Mouse (Mus musculus): ENCODE measurements at regions not wholly inside any gene's neighbourhood (a gene's known extent, or its start where the extent isn't known, plus 50 kb on each side); places are given as distances from the start of the nearest gene placed in this dataset.

GRCm38 (mm10) chr2:115519974-115520373, 61.5 kb upstream of the BC052040 start:
- no peak for DNase-seq

GRCm38 (mm10) chr2:115520413-115521139, 60.9 kb upstream of the BC052040 start:
- DNase-seq = no peak

DNA sequence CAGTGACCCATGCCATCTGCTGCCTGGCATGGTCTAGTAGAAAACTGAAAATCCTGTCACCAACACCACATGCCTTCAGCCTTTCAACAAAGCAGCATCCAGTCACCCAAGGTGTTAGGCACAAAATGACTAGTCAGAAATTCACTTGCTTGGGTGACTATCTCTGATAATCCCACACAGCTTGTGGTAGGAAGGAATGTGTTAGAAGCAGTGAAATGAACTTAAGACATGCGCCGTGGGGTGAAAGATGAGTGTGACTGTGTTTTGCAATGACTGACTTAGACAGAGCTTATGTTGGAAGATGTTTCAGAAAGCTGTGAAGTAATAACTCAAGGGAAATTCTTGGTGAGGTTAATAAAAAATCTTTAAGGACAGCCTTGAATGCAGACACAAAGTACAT, 51.6 kb upstream of the BC052040 start:
- no peak for DNase-seq
